Mouse (Mus musculus) spleen, adult 2 months (tissue): ENCODE measurements at regions not wholly inside any gene's neighbourhood (a gene's known extent, or its start where the extent isn't known, plus 50 kb on each side); places are given as distances from the start of the nearest gene placed in this dataset.

ENCODE experiments used
- CTCF ChIP-seq: fragments of 200-500 bp; IDR thresholded peaks from 2 replicates; pipeline ENCODE4 v1.5.1; 2011; ENCODE audit warnings: mild to moderate bottlenecking, inconsistent platforms; ENCODE audit not compliant: insufficient read depth, insufficient read length, insufficient replicate concordance; ENCODE audit errors: extremely low read depth
- POLR2A ChIP-seq: fragments of 200-500 bp; IDR thresholded peaks from 2 replicates; pipeline ENCODE4 v1.6.1; 2011; ENCODE audit warnings: low read depth, low read length, inconsistent platforms

- TF ChIP-seq CTCF = no peak
- TF ChIP-seq POLR2A = no peak
Measured at GRCm38 (mm10) chr9:52451792-52452191, 227.8 kb downstream of the AI593442 start.
